Mouse (Mus musculus) urinary bladder, adult 18-20 months (tissue): ENCODE data around the gene Pdgfb.

ENCODE experiments used
- DNase-seq, 2 experiments: peaks; one replicate each; pipeline ENCODE4 v3.0.0; 2022; ENCODE audit warnings: low spot score in 2 of 2, mixed read lengths in 2 of 2

Pdgfb gene

GRCm38 (mm10) chr15:80034913-80035312 lies 20.1 kb upstream of the Pdgfb start:
- no peak for DNase-seq

- DNase-seq = no peak
These were observed 19.6 kb upstream of the Pdgfb start for GRCm38 (mm10) chr15:80034366-80034765.

GRCm38 (mm10) chr15:80031133-80031532 lies 16.4 kb upstream of the Pdgfb start:
- no peak for DNase-seq

- DNase-seq = no peak
These were observed 15.6 kb upstream of the Pdgfb start for GRCm38 (mm10) chr15:80030399-80030798.

- no peak for DNase-seq
These were observed 14.1 kb upstream of the Pdgfb start for GRCm38 (mm10) chr15:80028862-80029261.

- DNase-seq = no peak
These were observed 12.0 kb upstream of the Pdgfb start for GRCm38 (mm10) chr15:80026689-80027353.

- DNase-seq = no peak
These were observed 11.3 kb upstream of the Pdgfb start for GRCm38 (mm10) chr15:80026061-80026460.

- no peak for DNase-seq
These were observed 10.8 kb upstream of the Pdgfb start for GRCm38 (mm10) chr15:80025615-80026014.

GRCm38 (mm10) chr15:80024331-80025313 lies 9.8 kb upstream of the Pdgfb start:
- DNase-seq = no peak

- DNase-seq = no peak
These were observed 5.7 kb upstream of the Pdgfb start for GRCm38 (mm10) chr15:80020516-80020915.

- no peak for DNase-seq
These were observed 4.8 kb upstream of the Pdgfb start for GRCm38 (mm10) chr15:80019625-80020024.

GRCm38 (mm10) chr15:80019220-80019619 lies 4.4 kb upstream of the Pdgfb start:
- no peak for DNase-seq

GRCm38 (mm10) chr15:80016563-80017301 lies 2.0 kb upstream of the Pdgfb start:
- no peak for DNase-seq

- DNase-seq = no peak
These were observed 605 bp upstream of the Pdgfb start for GRCm38 (mm10) chr15:80015211-80015952.

- no peak for DNase-seq
These were observed 801 bp downstream of the Pdgfb start for GRCm38 (mm10) chr15:80014031-80014320.

- no peak for DNase-seq
These were observed 1.3 kb downstream of the Pdgfb start for GRCm38 (mm10) chr15:80013256-80014030.

GRCm38 (mm10) chr15:80012527-80013201 lies 2.1 kb downstream of the Pdgfb start:
- DNase-seq = peak; percentile 45 to 64

- DNase-seq = no peak
These were observed 2.8 kb downstream of the Pdgfb start for GRCm38 (mm10) chr15:80011778-80012526.

- DNase-seq = no peak
These were observed 3.6 kb downstream of the Pdgfb start for GRCm38 (mm10) chr15:80011194-80011593.

- DNase-seq = no peak
These were observed 4.6 kb downstream of the Pdgfb start for GRCm38 (mm10) chr15:80010182-80010558.
